Mouse (Mus musculus) heart, adult 2 months (tissue): ENCODE data around the gene Car12.

Experiments used
- CTCF ChIP-seq: fragments of 200-600 bp; IDR thresholded peaks from 2 replicates; pipeline ENCODE4 v1.8.1; 2022; ENCODE audit warnings: antibody characterized with exemption, mild to moderate bottlenecking, moderate library complexity
- EP300 ChIP-seq: fragments of 200-500 bp; IDR thresholded peaks from 2 replicates; pipeline ENCODE4 v1.6.1; 2011; ENCODE audit warnings: low read depth, low read length, control low read depth; ENCODE audit not compliant: insufficient read depth
- POLR2A ChIP-seq: fragments of 200-500 bp; IDR thresholded peaks from 2 replicates; pipeline ENCODE4 v1.6.1; 2011; ENCODE audit warnings: mild to moderate bottlenecking, low read depth, low read length, control low read depth; ENCODE audit not compliant: insufficient read depth

- TF ChIP-seq POLR2A (no peak), CTCF (no peak), EP300 (no peak)
Observed at GRCm38 (mm10) chr9:66736016-66736415, 22.5 kb downstream of the Car12 start.
